Mouse (Mus musculus): ENCODE data around the gene Vav2. TPM values are rescaled to one million over a fixed set of nuclear protein-coding genes. Genes with fewer than 3 reads are reported as not detected.

Gene Vav2
- polyA plus RNA-seq, 1 experiment from 2014 or later: 9.2 TPM

DNA sequence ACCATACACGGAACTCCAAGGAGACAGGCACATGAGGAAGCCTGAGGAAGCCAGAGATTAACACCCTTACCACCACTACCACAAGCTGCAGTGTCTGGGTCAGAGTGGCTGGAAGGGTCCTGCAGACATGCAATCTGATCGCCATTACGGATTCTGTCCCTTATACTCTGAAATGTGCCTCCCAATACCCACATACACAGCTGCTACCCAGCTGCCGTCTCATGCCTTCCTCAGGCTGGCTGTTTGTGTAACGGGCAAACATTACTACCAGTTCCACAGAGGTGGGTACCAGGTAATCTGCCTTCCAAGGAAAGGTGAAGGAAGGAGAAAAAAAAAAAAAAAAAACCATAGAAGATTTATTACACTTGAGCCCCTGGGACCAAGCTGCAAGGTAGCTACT is 110.7 kb downstream of the Vav2 start:
- H3K4me1 ChIP-seq (ENCODE audit: control insufficient read depth, insufficient read depth, low read length): peaks cover 6% of the 10 kb centered on the region; the same call in 1 of the 2 replicates
- WGBS: 78% methylated on average over 5 of the region's 5 CpGs
- no peak for ATAC-seq

DNA sequence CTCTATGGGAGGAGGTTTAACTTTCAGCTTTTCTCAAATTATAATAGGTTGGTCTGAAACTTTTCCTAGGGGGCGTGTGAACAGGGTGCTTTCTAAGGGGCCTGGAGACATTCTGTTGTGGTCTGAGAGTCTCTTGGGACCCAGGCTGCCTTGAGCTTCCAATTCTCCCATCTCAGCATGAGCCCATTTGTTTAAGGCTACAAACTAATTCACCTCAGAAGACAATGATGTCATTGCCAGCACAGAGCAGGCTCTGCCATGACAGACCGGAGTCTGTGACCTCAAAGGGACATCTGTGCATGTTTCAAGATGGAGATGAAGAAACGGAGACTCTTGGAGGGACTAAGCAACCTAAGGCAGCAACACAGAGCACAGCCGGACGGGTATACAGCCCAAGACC is 112.6 kb downstream of the Vav2 start:
- Histone ChIP-seq H3K4me3 (ENCODE audit: low read depth, low read length) (no peak overlapping the region), H3K36me3 (ENCODE audit: control insufficient read depth, insufficient read depth, low read length) (no peaks in the 10 kb centered on the region), H3K27ac (ENCODE audit: low read length) (no peak overlapping the region), H3K27me3 (ENCODE audit: control insufficient read depth, insufficient read depth, low read depth, low read length) (no peaks in the 10 kb centered on the region), H3K9me3 (replicated peaks; ENCODE audit: control insufficient read depth, low read length, poor library complexity, severe bottlenecking) (no peaks in the 10 kb centered on the region), H3K4me2 (ENCODE audit: low read length) (no peak overlapping the region), H3K9ac (ENCODE audit: low read depth, low read length) (no peak overlapping the region), H3K4me1 (ENCODE audit: control insufficient read depth, insufficient read depth, low read length) (peaks cover 5% of the 10 kb centered on the region; the same call in 1 of the 2 replicates)
- WGBS: 82% methylated on average over 5 of the region's 5 CpGs
- no peak for ATAC-seq

More for the DNA sequence above, 110.7 kb downstream of the Vav2 start:
- Histone ChIP-seq H3K4me3 (ENCODE audit: low read depth, low read length) (no peak overlapping the region), H3K27me3 (ENCODE audit: control insufficient read depth, insufficient read depth, low read depth, low read length) (no peaks in the 10 kb centered on the region), H3K4me2 (ENCODE audit: low read length) (no peak overlapping the region), H3K36me3 (ENCODE audit: control insufficient read depth, insufficient read depth, low read length) (no peaks in the 10 kb centered on the region), H3K9ac (ENCODE audit: low read depth, low read length) (no peak overlapping the region), H3K27ac (ENCODE audit: low read length) (no peak overlapping the region), H3K9me3 (replicated peaks; ENCODE audit: control insufficient read depth, low read length, poor library complexity, severe bottlenecking) (no peaks in the 10 kb centered on the region)

DNA sequence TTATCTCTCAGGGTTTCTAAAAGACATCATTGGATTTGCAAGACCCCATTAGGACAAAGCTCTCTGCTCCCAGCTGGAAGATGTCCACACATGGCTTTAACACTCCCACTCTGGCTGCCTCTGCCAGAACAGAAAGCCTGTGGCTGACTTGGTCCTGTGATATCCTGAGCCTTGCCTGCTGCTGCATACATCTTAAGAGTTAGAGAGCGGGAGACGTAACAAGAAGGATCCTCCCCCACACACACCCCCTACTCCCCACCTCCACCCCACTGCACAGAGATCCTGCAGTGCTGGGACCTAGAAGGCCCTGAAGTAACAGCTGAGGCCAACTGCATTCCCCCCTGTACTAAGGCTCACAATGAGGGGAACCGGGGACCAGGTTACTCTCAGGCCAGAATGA is 114.3 kb downstream of the Vav2 start:
- Histone ChIP-seq H3K27ac (ENCODE audit: low read length) (no peak overlapping the region), H3K4me1 (ENCODE audit: control insufficient read depth, insufficient read depth, low read length) (peaks cover 3% of the 10 kb centered on the region; the same call in 1 of the 2 replicates), H3K4me2 (ENCODE audit: low read length) (no peak overlapping the region), H3K27me3 (ENCODE audit: control insufficient read depth, insufficient read depth, low read depth, low read length) (no peaks in the 10 kb centered on the region), H3K9ac (ENCODE audit: low read depth, low read length) (no peak overlapping the region), H3K9me3 (replicated peaks; ENCODE audit: control insufficient read depth, low read length, poor library complexity, severe bottlenecking) (no peaks in the 10 kb centered on the region), H3K36me3 (ENCODE audit: control insufficient read depth, insufficient read depth, low read length) (no peaks in the 10 kb centered on the region), H3K4me3 (ENCODE audit: low read depth, low read length) (no peak overlapping the region)
- WGBS: 53% methylated on average over 3 of the region's 3 CpGs
- ATAC-seq: no peak

DNA sequence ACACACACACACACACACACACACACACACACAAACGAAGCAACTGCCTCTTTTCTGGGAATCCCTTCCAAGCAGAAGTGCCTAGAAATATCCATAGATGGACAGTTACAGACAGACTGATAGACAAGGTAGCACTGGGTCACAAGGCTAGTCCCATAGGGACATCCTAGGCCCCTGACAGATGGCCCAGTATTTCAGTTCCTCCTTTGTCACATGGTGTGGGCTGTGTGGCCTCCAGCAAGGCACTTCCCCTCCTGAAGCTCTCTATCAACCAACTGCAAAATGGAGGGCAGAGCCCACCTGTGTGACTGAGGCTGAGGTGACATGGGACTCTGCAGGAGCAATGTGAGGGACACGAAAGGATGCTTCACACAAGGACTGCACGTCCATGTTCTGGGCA is 115.2 kb downstream of the Vav2 start:
- no peak for ATAC-seq
- 84% methylated on average over 3 of the region's 3 CpGs for WGBS

DNA sequence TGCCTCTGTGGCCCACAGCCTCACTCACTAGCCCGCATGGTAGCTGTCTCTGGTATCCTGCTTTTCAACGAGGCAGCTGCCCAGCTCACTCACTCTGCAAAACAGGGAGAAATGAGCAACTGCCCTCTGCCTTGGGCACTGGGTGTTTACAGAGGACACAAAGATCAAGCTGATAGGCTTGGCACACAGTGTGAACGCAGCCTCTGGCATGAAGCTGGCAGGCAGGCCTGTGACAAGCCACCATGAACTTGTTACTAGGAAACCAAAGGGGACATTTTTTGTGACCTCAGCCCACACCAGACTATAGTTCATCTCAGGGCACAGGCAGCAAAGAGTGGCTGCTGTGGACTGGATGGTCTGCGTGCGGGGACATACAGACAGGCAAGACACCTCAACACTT is 115.9 kb downstream of the Vav2 start:
- Histone ChIP-seq H3K27ac (ENCODE audit: low read length) (no peak overlapping the region), H3K36me3 (ENCODE audit: control insufficient read depth, insufficient read depth, low read length) (no peaks in the 10 kb centered on the region), H3K4me3 (ENCODE audit: low read depth, low read length) (no peak overlapping the region), H3K9ac (ENCODE audit: low read depth, low read length) (no peak overlapping the region), H3K27me3 (ENCODE audit: control insufficient read depth, insufficient read depth, low read depth, low read length) (no peaks in the 10 kb centered on the region), H3K4me2 (ENCODE audit: low read length) (no peak overlapping the region), H3K4me1 (ENCODE audit: control insufficient read depth, insufficient read depth, low read length) (peaks cover 3% of the 10 kb centered on the region; the same call in 1 of the 2 replicates), H3K9me3 (replicated peaks; ENCODE audit: control insufficient read depth, low read length, poor library complexity, severe bottlenecking) (no peaks in the 10 kb centered on the region)
- ATAC-seq: no peak
- WGBS: 88% methylated on average over 5 of the region's 5 CpGs

More for the DNA sequence above, 115.2 kb downstream of the Vav2 start:
- no peak overlapping the region for H3K9ac ChIP-seq (ENCODE audit: low read depth, low read length)
- H3K36me3 ChIP-seq (ENCODE audit: control insufficient read depth, insufficient read depth, low read length): no peaks in the 10 kb centered on the region
- H3K27ac ChIP-seq (ENCODE audit: low read length): no peak overlapping the region
- no peak overlapping the region for H3K4me3 ChIP-seq (ENCODE audit: low read depth, low read length)
- H3K27me3 ChIP-seq (ENCODE audit: control insufficient read depth, insufficient read depth, low read depth, low read length): no peaks in the 10 kb centered on the region
- H3K4me1 ChIP-seq (ENCODE audit: control insufficient read depth, insufficient read depth, low read length): peaks cover 3% of the 10 kb centered on the region; the same call in 1 of the 2 replicates
- no peaks in the 10 kb centered on the region for H3K9me3 ChIP-seq (replicated peaks; ENCODE audit: control insufficient read depth, low read length, poor library complexity, severe bottlenecking)
- H3K4me2 ChIP-seq (ENCODE audit: low read length): no peak overlapping the region

DNA sequence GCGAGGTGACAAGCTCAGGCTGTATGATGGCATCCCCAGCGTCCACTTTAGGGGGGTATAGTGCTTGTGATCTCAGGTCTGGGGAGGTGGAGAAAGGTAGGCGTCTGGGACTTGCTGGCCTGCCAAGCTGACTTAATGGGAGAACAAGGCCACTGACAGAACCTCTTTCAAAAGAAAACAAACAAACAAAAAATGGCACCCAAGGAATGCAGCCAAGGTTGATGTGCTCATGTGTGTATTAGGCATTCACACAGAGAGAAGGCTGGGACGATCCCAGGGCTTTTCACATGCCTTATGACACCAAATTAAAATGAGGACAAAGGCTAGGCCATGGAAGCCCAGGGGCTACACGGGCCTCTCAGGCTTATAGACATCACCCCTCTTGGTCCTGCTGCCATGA is 116.6 kb downstream of the Vav2 start:
- Histone ChIP-seq H3K27me3 (ENCODE audit: control insufficient read depth, insufficient read depth, low read depth, low read length) (no peaks in the 10 kb centered on the region), H3K36me3 (ENCODE audit: control insufficient read depth, insufficient read depth, low read length) (no peaks in the 10 kb centered on the region), H3K9ac (ENCODE audit: low read depth, low read length) (no peak overlapping the region), H3K27ac (ENCODE audit: low read length) (no peak overlapping the region), H3K4me2 (ENCODE audit: low read length) (no peak overlapping the region), H3K4me3 (ENCODE audit: low read depth, low read length) (no peak overlapping the region), H3K9me3 (replicated peaks; ENCODE audit: control insufficient read depth, low read length, poor library complexity, severe bottlenecking) (no peaks in the 10 kb centered on the region), H3K4me1 (ENCODE audit: control insufficient read depth, insufficient read depth, low read length) (peaks cover 3% of the 10 kb centered on the region; the same call in 1 of the 2 replicates)
- 68% methylated on average over 5 of the region's 5 CpGs for WGBS
- no peak for ATAC-seq

DNA sequence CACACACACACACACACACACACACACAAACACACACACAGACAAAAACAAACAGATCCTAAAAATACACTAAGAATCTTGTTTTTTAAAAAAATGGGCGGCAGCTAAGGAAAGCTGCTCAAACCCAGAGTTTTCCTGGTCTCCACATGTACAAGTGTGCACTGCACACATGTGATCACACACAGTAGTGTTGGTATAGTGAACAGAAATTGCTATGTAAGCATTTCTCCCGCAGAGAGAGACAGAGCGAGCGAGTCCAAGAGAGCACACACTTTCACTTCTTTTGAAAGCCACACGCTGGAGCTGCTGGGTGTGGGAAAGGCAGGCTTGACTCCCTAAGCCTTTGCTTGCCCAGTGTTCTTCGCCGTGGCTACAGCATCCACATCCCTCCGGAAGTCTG is 120.2 kb downstream of the Vav2 start:
- H3K4me2 ChIP-seq (ENCODE audit: low read length): no peak overlapping the region
- peaks cover 10% of the 10 kb centered on the region for H3K4me1 ChIP-seq (ENCODE audit: control insufficient read depth, insufficient read depth, low read length)
- H3K9me3 ChIP-seq (replicated peaks; ENCODE audit: control insufficient read depth, low read length, poor library complexity, severe bottlenecking): no peaks in the 10 kb centered on the region
- 87% methylated on average over 8 of the region's 8 CpGs for WGBS
- no peaks in the 10 kb centered on the region for H3K27me3 ChIP-seq (ENCODE audit: control insufficient read depth, insufficient read depth, low read depth, low read length)
- no peak overlapping the region for H3K4me3 ChIP-seq (ENCODE audit: low read depth, low read length)
- H3K36me3 ChIP-seq (ENCODE audit: control insufficient read depth, insufficient read depth, low read length): no peaks in the 10 kb centered on the region
- no peak overlapping the region for H3K27ac ChIP-seq (ENCODE audit: low read length)
- ATAC-seq: no peak
- H3K9ac ChIP-seq (ENCODE audit: low read depth, low read length): no peak overlapping the region

DNA sequence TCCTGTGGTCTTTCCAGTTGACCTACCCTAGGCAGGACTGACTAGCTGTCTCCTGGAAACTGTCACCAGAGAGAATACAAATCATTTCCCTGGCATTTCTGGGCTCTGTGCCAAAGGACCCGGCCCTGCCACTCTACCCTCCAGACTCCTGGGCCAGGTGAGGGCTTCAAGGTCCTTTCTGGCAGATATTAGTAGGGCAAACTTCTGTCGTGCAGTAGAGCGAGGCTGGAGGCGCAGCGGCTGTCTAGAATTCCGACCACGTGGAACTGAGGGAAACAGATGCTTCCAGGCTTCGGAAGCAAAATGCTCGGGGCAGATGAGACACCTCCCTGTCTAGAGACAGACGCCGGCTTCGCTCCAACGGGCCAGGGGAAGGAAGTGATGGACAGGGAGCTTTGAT is 122.1 kb downstream of the Vav2 start:
- H3K9ac ChIP-seq (ENCODE audit: low read depth, low read length): no peak overlapping the region
- WGBS: 71% methylated on average over 13 of the region's 13 CpGs
- H3K4me3 ChIP-seq (ENCODE audit: low read depth, low read length): no peak overlapping the region
- no peak overlapping the region for H3K27ac ChIP-seq (ENCODE audit: low read length)
- no peaks in the 10 kb centered on the region for H3K36me3 ChIP-seq (ENCODE audit: control insufficient read depth, insufficient read depth, low read length)
- no peaks in the 10 kb centered on the region for H3K9me3 ChIP-seq (replicated peaks; ENCODE audit: control insufficient read depth, low read length, poor library complexity, severe bottlenecking)
- ATAC-seq: no peak
- no peak overlapping the region for H3K4me2 ChIP-seq (ENCODE audit: low read length)
- H3K4me1 ChIP-seq (ENCODE audit: control insufficient read depth, insufficient read depth, low read length): peaks cover 8% of the 10 kb centered on the region
- H3K27me3 ChIP-seq (ENCODE audit: control insufficient read depth, insufficient read depth, low read depth, low read length): no peaks in the 10 kb centered on the region

DNA sequence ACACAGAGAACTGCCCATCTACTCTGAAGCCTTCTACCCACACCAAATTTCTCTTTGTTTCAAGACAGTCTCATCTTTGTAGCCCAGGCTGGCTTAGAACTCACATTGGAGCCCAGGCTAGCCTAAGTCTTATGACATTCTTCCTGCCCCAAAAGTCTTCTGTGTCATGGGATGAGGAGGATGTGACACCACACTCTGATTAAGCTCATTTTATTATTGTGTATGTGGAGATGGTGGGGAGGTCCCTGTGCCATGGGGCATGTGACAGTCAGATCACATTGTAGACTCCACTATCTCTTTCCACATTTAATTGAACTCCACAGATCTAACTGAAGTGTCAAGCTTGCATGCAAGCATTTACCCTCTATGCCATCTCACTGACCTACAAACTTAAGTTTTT is 122.8 kb downstream of the Vav2 start:
- no peak for ATAC-seq
- Histone ChIP-seq H3K4me2 (ENCODE audit: low read length) (no peak overlapping the region), H3K9me3 (replicated peaks; ENCODE audit: control insufficient read depth, low read length, poor library complexity, severe bottlenecking) (no peaks in the 10 kb centered on the region)

More for the DNA sequence above, 122.8 kb downstream of the Vav2 start:
- Histone ChIP-seq H3K27ac (ENCODE audit: low read length) (no peak overlapping the region), H3K4me3 (ENCODE audit: low read depth, low read length) (no peak overlapping the region), H3K9ac (ENCODE audit: low read depth, low read length) (no peak overlapping the region), H3K36me3 (ENCODE audit: control insufficient read depth, insufficient read depth, low read length) (no peaks in the 10 kb centered on the region), H3K27me3 (ENCODE audit: control insufficient read depth, insufficient read depth, low read depth, low read length) (no peaks in the 10 kb centered on the region), H3K4me1 (ENCODE audit: control insufficient read depth, insufficient read depth, low read length) (peaks cover 8% of the 10 kb centered on the region)

Measured in midbrain, embryonic 16.5 days (tissue).